Mouse (Mus musculus) myocyte (in vitro differentiated cells): Measurements from ENCODE around the gene Bcs1l. TPM values are rescaled to one million over a fixed set of nuclear protein-coding genes. Genes with fewer than 3 reads are reported as not detected.

Source experiments
- H3K27me3 ChIP-seq: one replicate; pipeline ENCODE4 v1.6.1; 2011; ENCODE audit not compliant: control insufficient read depth, insufficient read depth, insufficient read length
- H3K36me3 ChIP-seq: one replicate; pipeline ENCODE4 v1.6.1; 2011; ENCODE audit not compliant: control insufficient read depth, insufficient read depth
- H3K4me2 ChIP-seq: one replicate; pipeline ENCODE4 v1.6.1; 2011; ENCODE audit warnings: low read depth, control low read depth
- H3K4me3 ChIP-seq: one replicate; pipeline ENCODE4 v1.5.1; 2011; ENCODE audit warnings: mild to moderate bottlenecking, control low read depth, moderate library complexity
- H3K79me2 ChIP-seq: one replicate; pipeline ENCODE4 v1.6.1; 2011; ENCODE audit not compliant: control insufficient read depth, insufficient read depth
- H3ac ChIP-seq: one replicate; pipeline ENCODE4 v1.6.1; 2011; ENCODE audit not compliant: control insufficient read depth, insufficient read length
- CEBPB ChIP-seq: IDR thresholded peaks from 2 replicates; pipeline ENCODE4 v1.6.1; 2011; ENCODE audit warnings: mild to moderate bottlenecking, moderate library complexity; ENCODE audit not compliant: poor library complexity, insufficient read depth, severe bottlenecking
- E2F4 ChIP-seq: IDR thresholded peaks from one replicate; pipeline ENCODE4 v1.6.1; 2011; ENCODE audit warnings: mild to moderate bottlenecking, control low read depth, moderate library complexity; ENCODE audit not compliant: insufficient read depth
- MAX ChIP-seq: IDR thresholded peaks from one replicate; pipeline ENCODE4 v1.6.1; 2011; ENCODE audit warnings: low read depth, mild to moderate bottlenecking, control low read depth
- MYOD1 ChIP-seq, 3 experiments: IDR thresholded peaks; one replicate each; pipeline ENCODE4 v1.6.1; 2011; ENCODE audit warnings: control low read depth in 2 of 3, low read depth in 2 of 3, mild to moderate bottlenecking in 2 of 3, moderate library complexity in 1 of 3; ENCODE audit not compliant: insufficient read length in 2 of 3, control insufficient read depth in 1 of 3
- MYOG ChIP-seq, 3 experiments: IDR thresholded peaks; one replicate each; pipeline ENCODE4 v1.6.1; 2011; ENCODE audit warnings: control low read depth in 2 of 3, low read depth in 2 of 3, mild to moderate bottlenecking in 2 of 3; ENCODE audit not compliant: insufficient read length in 2 of 3, control insufficient read depth in 1 of 3, insufficient read depth in 1 of 3
- POLR2A ChIP-seq: IDR thresholded peaks from one replicate; pipeline ENCODE4 v1.6.1; 2011; ENCODE audit warnings: low read depth, mild to moderate bottlenecking, control low read depth, moderate library complexity; ENCODE audit not compliant: insufficient read length
- POLR2AphosphoS2 ChIP-seq: IDR thresholded peaks from one replicate; pipeline ENCODE4 v1.6.1; 2011; ENCODE audit warnings: low read depth, control low read depth; ENCODE audit not compliant: insufficient read length
- REST ChIP-seq: IDR thresholded peaks from one replicate; pipeline ENCODE4 v1.6.1; 2011; ENCODE audit warnings: mild to moderate bottlenecking, control low read depth, moderate library complexity; ENCODE audit not compliant: insufficient read depth, insufficient read length
- SRF ChIP-seq: IDR thresholded peaks from one replicate; pipeline ENCODE4 v1.6.1; 2011; ENCODE audit warnings: low read depth; ENCODE audit not compliant: control insufficient read depth, insufficient read length
- TCF12 ChIP-seq: IDR thresholded peaks from one replicate; pipeline ENCODE4 v1.6.1; 2011; ENCODE audit warnings: mild to moderate bottlenecking, control low read depth; ENCODE audit not compliant: poor library complexity, insufficient read depth, severe bottlenecking
- TCF3 ChIP-seq: IDR thresholded peaks from one replicate; pipeline ENCODE4 v1.6.1; 2011; ENCODE audit warnings: low read depth, control low read depth; ENCODE audit not compliant: insufficient read length
- USF1 ChIP-seq: IDR thresholded peaks from one replicate; pipeline ENCODE4 v1.6.1; 2011; ENCODE audit warnings: low read depth, mild to moderate bottlenecking, control low read depth, moderate library complexity
- polyA plus RNA-seq: library from polyadenylated mRNA; unstranded; fragments of >200 nt; fragmentation: generic; extraction: Trizol; gene quantifications from one replicate; pipeline ENCODE4 v1.2.1, GENCODE M21; 2012; ENCODE audit warnings: missing spikeins

Bcs1l gene
- 22.7 TPM for polyA plus RNA-seq

- H3K4me2 ChIP-seq, result peak within 1 kb of the TSS; percentile 84
- TF ChIP-seq MYOG (IDR thresholded peaks at IDR 0.05; ENCODE audit: control insufficient read depth in 1 of 3, insufficient read depth in 1 of 3, insufficient read length in 2 of 3, low read depth in 2 of 3), result no peak
- peak; percentile 23 for TF ChIP-seq E2F4
- no peak for TF ChIP-seq REST
- TF ChIP-seq MAX, result no peak
- TF ChIP-seq TCF3, result no peak
- peak; percentile 51 for TF ChIP-seq POLR2A
- no peak for TF ChIP-seq MYOD1 (IDR thresholded peaks at IDR 0.05; ENCODE audit: control insufficient read depth in 1 of 3, insufficient read length in 2 of 3, low read depth in 2 of 3)
- no peak for TF ChIP-seq SRF
- TF ChIP-seq TCF12, result no peak
- TF ChIP-seq USF1, result no peak
- TF ChIP-seq POLR2AphosphoS2, result peak; percentile 69
- TF ChIP-seq CEBPB, result no peak
- H3K27me3 ChIP-seq, result no peaks in the 10 kb centered on the region
- peak within 1 kb of the TSS; percentile 49 for H3ac ChIP-seq
- H3K79me2 ChIP-seq, result peaks cover 40% of the 10 kb centered on the region
- H3K36me3 ChIP-seq, result peaks cover 10% of the 10 kb centered on the region
- peak within 1 kb of the TSS; percentile 66 for H3K4me3 ChIP-seq
These were observed at the start of gene Bcs1l, which contains the start of gene Zfp142 for GRCm38 (mm10) chr1:74587773-74588445. Gene Bcs1l (plus strand): TSS chr1:74588289. Gene Zfp142 (minus strand): TSS chr1:74588246.

GRCm38 (mm10) chr1:74538650-74539049, 49.4 kb upstream of the Bcs1l start:
- Histone ChIP-seq H3K4me3 (no peak overlapping the region), H3K36me3 (no peaks in the 10 kb centered on the region), H3K4me2 (peak overlapping the region; percentile 45), H3ac (no peak overlapping the region), H3K27me3 (no peaks in the 10 kb centered on the region), H3K79me2 (no peaks in the 10 kb centered on the region)
- TF ChIP-seq TCF12 (peak; percentile 4), POLR2A (no peak), USF1 (no peak), SRF (peak; percentile 86), MYOD1 (IDR thresholded peaks at IDR 0.05; ENCODE audit: control insufficient read depth in 1 of 3, insufficient read length in 2 of 3, low read depth in 2 of 3) (peak; percentile 76 to 83 (median 78)), MYOG (IDR thresholded peaks at IDR 0.05; ENCODE audit: control insufficient read depth in 1 of 3, insufficient read depth in 1 of 3, insufficient read length in 2 of 3, low read depth in 2 of 3) (peak in 1 of 3 experiments; percentile 12), TCF3 (no peak), REST (no peak)

GRCm38 (mm10) chr1:74542451-74542961, 45.6 kb upstream of the Bcs1l start, which contains the start of gene Plcd4:
Gene Plcd4 (plus strand): TSS chr1:74542888.
- Histone ChIP-seq H3K36me3 (no peaks in the 10 kb centered on the region), H3K4me3 (no peak within 1 kb of the TSS), H3ac (no peak within 1 kb of the TSS), H3K4me2 (peak within 1 kb of the TSS; percentile 4), H3K79me2 (no peaks in the 10 kb centered on the region), H3K27me3 (peaks cover 13% of the 10 kb centered on the region)
- TF ChIP-seq TCF3 (no peak), E2F4 (no peak), MAX (no peak), MYOG (IDR thresholded peaks at IDR 0.05; ENCODE audit: control insufficient read depth in 1 of 3, insufficient read depth in 1 of 3, insufficient read length in 2 of 3, low read depth in 2 of 3) (no peak), REST (peak; percentile 67)

GRCm38 (mm10) chr1:74544184-74544583, 43.9 kb upstream of the Bcs1l start, which contains the start of gene Usp37:
Gene Usp37 (minus strand): TSS chr1:74544284.
- Histone ChIP-seq H3K4me3 (no peak within 1 kb of the TSS), H3ac (no peak within 1 kb of the TSS), H3K4me2 (no peak within 1 kb of the TSS)

More at GRCm38 (mm10) chr1:74544184-74544583, 43.9 kb upstream of the Bcs1l start, which contains the start of gene Usp37:
- Histone ChIP-seq H3K27me3 (peaks cover 14% of the 10 kb centered on the region), H3K36me3 (no peaks in the 10 kb centered on the region), H3K79me2 (no peaks in the 10 kb centered on the region)
- no peak for TF ChIP-seq E2F4
- TF ChIP-seq TCF12, result no peak
- TF ChIP-seq MAX, result no peak
- no peak for TF ChIP-seq SRF
- TF ChIP-seq TCF3, result no peak
- TF ChIP-seq REST, result no peak
- no peak for TF ChIP-seq USF1
- TF ChIP-seq MYOG (IDR thresholded peaks at IDR 0.05; ENCODE audit: control insufficient read depth in 1 of 3, insufficient read depth in 1 of 3, insufficient read length in 2 of 3, low read depth in 2 of 3), result no peak
- no peak for TF ChIP-seq CEBPB
- TF ChIP-seq POLR2A, result no peak
- no peak for TF ChIP-seq MYOD1 (IDR thresholded peaks at IDR 0.05; ENCODE audit: control insufficient read depth in 1 of 3, insufficient read length in 2 of 3, low read depth in 2 of 3)
- TF ChIP-seq POLR2AphosphoS2, result no peak
